Mouse (Mus musculus) lung, adult 2 months (tissue): ENCODE measurements at regions not wholly inside any gene's neighbourhood (a gene's known extent, or its start where the extent isn't known, plus 50 kb on each side); places are given as distances from the start of the nearest gene placed in this dataset.

Source experiments
- CTCF ChIP-seq: fragments of 200-500 bp; IDR thresholded peaks from 2 replicates; pipeline ENCODE4 v1.5.1; 2011; ENCODE audit warnings: mild to moderate bottlenecking, low read length, control low read depth; ENCODE audit not compliant: insufficient read depth
- POLR2A ChIP-seq: fragments of 200-500 bp; IDR thresholded peaks from 2 replicates; pipeline ENCODE4 v1.6.1; 2011; ENCODE audit warnings: low read depth, mild to moderate bottlenecking, control low read depth, low read length, borderline replicate concordance; ENCODE audit errors: extremely low read depth

DNA sequence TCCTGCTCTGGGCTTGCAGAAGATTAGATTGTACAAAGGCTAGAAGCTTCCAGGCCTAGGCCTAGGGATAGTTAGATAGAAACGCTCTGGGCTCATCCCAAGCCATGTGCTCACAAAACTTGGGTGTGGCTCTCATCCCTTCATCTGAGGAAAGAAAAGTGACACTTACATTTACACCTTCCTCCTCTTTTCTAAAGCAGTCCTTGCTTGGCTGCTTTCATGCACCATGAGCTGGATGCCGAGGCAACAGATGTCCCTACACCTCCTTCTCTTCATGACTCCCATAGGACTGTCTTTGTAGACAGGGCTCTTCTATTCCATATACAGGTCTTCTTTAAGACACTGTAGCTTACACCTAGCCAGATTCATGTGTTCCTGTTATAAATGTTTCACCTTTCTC is 238.3 kb downstream of the Spry2 start:
- TF ChIP-seq CTCF (no peak), POLR2A (no peak)
